Mouse (Mus musculus) midbrain, embryonic 12.5 days (tissue): ENCODE data around the gene Cpsf3. TPM values are rescaled to one million over a fixed set of nuclear protein-coding genes. Genes with fewer than 3 reads are reported as not detected.

Experiments
- ATAC-seq: fragments of 200-750 bp; cut with Nextera tagmentation; 2 replicates; pipeline ENCODE4 v1.8.0; 2017; ENCODE audit warnings: low read depth, moderate TSS enrichment, moderate library complexity; ENCODE audit not compliant: low FRiP score
- H3K27ac ChIP-seq: fragments of 300-500 bp; sonication (generic); replicated peaks from 2 replicates; pipeline ENCODE4 v1.5.1; 2016; ENCODE audit warnings: mild to moderate bottlenecking
- H3K27me3 ChIP-seq: fragments of 300-500 bp; sonication (generic); 2 replicates; pipeline ENCODE4 v1.6.1; 2016; ENCODE audit warnings: mild to moderate bottlenecking
- H3K36me3 ChIP-seq: fragments of 300-500 bp; sonication (generic); 2 replicates; pipeline ENCODE4 v1.6.1; 2016
- H3K4me1 ChIP-seq: fragments of 300-500 bp; sonication (generic); 2 replicates; pipeline ENCODE4 v1.6.1; 2016
- H3K4me2 ChIP-seq: fragments of 300-500 bp; sonication (generic); replicated peaks from 2 replicates; pipeline ENCODE4 v1.6.1; 2016; ENCODE audit warnings: mild to moderate bottlenecking, moderate library complexity
- H3K4me3 ChIP-seq: fragments of 300-500 bp; sonication (generic); 2 replicates; pipeline ENCODE4 v1.5.1; 2016; ENCODE audit warnings: mild to moderate bottlenecking
- H3K9ac ChIP-seq: fragments of 300-500 bp; sonication (generic); replicated peaks from 2 replicates; pipeline ENCODE4 v1.6.1; 2016; ENCODE audit warnings: mild to moderate bottlenecking, moderate library complexity
- H3K9me3 ChIP-seq: fragments of 300-500 bp; sonication (generic); 2 replicates; pipeline ENCODE4 v1.6.1; 2016; ENCODE audit warnings: mild to moderate bottlenecking
- WGBS: fragments of 180-500 bp; shearing (Covaris S2); methylation state at CpG from one replicate; pipeline ENCODE4 v1.1.7; 2016; 5-methylcytosine and 5-hydroxymethylcytosine counted together
- polyA plus RNA-seq: library from polyadenylated mRNA; unstranded; fragments of >200 nt; fragmentation: Nextera tagmentation; extraction: Ambion mirVana; gene quantifications from 2 replicates; pipeline ENCODE4 v1.2.1, GENCODE M21; 2016

Cpsf3 gene
- polyA plus RNA-seq, 1 experiment from 2014 or later: 128 TPM

DNA sequence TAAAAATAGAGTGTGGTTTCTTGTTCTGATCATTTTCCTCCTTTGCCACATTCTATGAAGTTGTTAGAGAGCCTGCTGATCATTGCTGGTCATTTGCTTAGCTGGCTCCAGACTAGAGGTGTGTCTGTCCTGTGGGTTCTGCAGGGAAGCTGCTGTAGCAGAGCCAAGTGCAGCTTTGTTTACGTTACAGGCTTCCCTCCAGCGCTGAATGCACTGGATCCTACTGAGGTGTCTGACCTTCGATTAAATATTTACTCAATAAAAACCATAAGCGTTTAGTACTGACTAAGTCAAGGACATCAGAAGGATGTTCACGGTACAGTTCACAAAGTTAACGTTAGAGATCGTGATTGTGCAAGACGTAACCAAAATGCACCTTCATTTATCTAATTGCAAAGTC is 16.7 kb downstream of the Cpsf3 start:
- Histone ChIP-seq H3K9ac (no peak overlapping the region), H3K4me1 (no peaks in the 10 kb centered on the region), H3K9me3 (no peaks in the 10 kb centered on the region), H3K4me2 (no peak overlapping the region), H3K4me3 (no peak overlapping the region), H3K27ac (no peak overlapping the region), H3K36me3 (peaks cover 87% of the 10 kb centered on the region), H3K27me3 (no peaks in the 10 kb centered on the region)
- no peak for ATAC-seq
- WGBS: 90% methylated on average over 8 of the region's 8 CpGs

DNA sequence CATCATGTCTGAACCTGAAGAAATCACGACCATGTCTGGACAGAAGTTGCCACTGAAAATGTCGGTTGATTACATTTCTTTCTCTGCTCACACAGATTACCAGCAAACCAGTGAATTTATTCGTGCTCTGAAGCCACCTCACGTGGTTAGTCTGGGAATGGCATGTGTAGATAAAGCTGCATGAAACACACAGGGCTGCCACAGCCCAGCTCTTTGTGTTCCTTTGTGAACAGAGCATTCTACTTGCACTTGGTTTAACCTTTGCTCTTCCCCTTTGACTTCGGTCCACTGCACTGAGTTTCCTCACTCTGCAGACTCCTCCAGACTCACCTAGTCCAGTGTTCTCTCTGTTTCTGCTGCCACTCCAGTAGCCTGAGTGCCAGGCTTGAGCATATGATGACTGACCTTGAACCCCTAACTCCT is 17.2 kb downstream of the Cpsf3 start:
- Histone ChIP-seq H3K4me1 (no peaks in the 10 kb centered on the region), H3K27ac (no peak overlapping the region), H3K4me3 (no peak overlapping the region), H3K9ac (no peak overlapping the region), H3K27me3 (no peaks in the 10 kb centered on the region), H3K9me3 (no peaks in the 10 kb centered on the region), H3K36me3 (peaks cover 86% of the 10 kb centered on the region), H3K4me2 (no peak overlapping the region)
- ATAC-seq: no peak
- WGBS: 78% methylated on average over 5 of the region's 5 CpGs

DNA sequence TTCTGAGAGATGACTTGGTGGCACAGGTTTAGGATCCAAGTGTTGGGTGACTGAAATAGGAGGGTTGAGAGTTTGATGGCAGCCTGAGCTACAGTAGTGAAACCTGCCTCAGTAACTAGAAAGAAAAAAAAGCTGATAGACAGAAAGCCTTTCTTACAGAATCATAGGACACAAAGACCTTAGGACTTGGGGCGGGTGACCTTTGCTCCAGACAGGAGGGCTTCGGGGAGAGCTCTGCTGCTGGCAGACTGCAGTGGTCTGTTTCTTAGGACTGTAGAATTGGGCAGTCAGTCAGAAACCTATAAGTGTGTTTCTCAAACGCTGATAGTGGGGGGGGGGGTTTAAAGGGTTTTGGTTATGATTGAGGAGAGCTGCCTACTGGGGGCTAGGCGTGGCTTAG is 20.6 kb downstream of the Cpsf3 start:
- Histone ChIP-seq H3K27ac (no peak overlapping the region), H3K4me2 (no peak overlapping the region), H3K4me1 (no peaks in the 10 kb centered on the region), H3K9ac (no peak overlapping the region), H3K27me3 (no peaks in the 10 kb centered on the region), H3K4me3 (no peak overlapping the region), H3K9me3 (no peaks in the 10 kb centered on the region), H3K36me3 (peaks cover 91% of the 10 kb centered on the region)
- 91% methylated on average over 3 of the region's 4 CpGs for WGBS
- no peak for ATAC-seq

DNA sequence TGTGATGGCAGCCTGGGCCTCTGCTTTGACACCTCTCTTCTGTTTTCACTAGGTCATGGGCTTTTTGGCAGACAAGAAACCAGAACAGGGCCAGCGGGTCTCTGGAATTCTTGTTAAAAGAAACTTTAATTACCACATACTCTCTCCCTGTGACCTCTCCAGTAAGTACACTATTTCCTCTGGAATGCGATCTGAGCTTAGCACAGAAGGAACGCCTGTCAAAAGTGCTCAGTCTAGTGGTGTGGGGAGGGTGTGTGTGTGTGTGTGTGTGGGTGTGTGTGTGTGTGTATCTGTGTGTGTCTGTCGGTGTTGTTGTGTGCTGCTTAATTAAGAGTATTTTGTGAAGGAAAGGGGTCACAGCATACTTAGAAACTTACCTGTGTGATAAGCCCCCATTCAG is 21.5 kb downstream of the Cpsf3 start:
- H3K27me3 ChIP-seq: no peaks in the 10 kb centered on the region
- no peak overlapping the region for H3K27ac ChIP-seq
- H3K4me1 ChIP-seq: no peaks in the 10 kb centered on the region
- no peak overlapping the region for H3K4me3 ChIP-seq
- WGBS: 89% methylated on average over 4 of the region's 4 CpGs
- H3K36me3 ChIP-seq: peaks cover 94% of the 10 kb centered on the region
- H3K4me2 ChIP-seq: no peak overlapping the region
- no peak overlapping the region for H3K9ac ChIP-seq
- no peaks in the 10 kb centered on the region for H3K9me3 ChIP-seq
- no peak for ATAC-seq

DNA sequence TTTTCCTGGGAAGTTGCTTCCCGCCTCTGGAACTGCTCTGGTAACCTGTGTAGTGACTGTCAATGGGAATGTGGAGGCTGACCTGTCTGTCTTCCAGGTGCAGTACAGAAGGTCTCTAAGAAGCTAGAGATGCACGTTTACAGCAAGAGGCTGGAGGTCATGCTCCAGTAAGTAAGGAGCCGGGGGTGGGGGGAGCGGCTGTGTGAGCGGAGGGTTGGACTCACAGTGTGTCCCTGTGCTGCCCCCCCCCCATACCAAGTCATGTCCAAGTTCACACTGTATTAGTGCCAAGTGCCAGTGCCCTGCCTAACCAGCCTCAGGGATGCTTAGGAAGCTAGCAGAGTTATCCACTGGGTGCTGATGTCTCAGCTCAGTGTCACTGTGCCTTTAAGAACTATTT is 27.0 kb downstream of the Cpsf3 start:
- Histone ChIP-seq H3K4me1 (peaks cover 6% of the 10 kb centered on the region; the same call in 1 of the 2 replicates), H3K9me3 (no peaks in the 10 kb centered on the region), H3K36me3 (peaks cover 71% of the 10 kb centered on the region), H3K27me3 (no peaks in the 10 kb centered on the region), H3K4me3 (no peak overlapping the region), H3K9ac (no peak overlapping the region), H3K4me2 (no peak overlapping the region), H3K27ac (no peak overlapping the region)
- ATAC-seq: no peak
- 88% methylated on average over 5 of the region's 5 CpGs for WGBS

DNA sequence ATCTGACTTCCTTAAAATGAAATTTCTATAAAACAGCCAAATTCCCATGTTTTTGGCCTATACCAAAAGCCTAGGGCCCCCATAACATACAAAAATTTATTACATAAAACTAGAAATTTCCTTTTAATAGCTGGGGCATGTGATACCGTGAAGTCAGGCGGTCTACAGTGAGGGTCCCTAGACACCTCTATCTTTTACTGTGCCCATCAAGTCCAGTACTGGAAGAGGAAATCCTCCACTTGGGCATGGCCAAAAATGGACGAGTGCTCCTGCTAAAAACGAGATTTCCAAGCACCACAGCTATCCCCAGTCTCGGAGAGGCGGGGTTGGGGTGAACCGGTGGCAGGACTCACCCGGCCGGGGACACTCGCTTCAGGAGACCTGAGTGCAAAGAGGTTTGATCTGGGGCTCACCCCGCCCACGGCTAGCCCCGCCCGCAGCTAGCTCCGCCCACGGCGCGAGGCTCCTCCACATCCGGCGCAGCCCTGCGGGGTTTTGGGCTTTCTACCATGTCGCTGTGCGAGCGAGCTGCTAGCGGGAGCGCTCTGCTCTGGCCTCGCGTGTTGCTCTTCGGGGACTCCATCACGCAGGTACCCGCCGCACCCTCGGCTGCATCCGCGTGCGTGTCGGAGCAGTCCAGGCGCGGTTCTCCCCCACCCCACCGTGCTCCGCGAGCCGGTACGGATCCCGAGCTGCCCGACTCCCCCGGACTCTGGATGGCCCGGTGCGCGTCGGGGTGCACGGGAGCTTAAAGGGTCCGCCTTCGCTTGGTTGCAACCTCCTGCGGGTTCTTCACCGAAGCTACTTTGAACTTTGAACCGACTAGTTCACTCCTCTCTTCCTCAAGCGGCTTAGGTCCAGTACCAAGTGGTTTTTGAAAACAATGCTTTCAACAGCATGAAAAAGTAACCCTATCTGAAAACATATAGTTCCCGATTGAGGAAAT is 31.0 kb downstream of the Cpsf3 start, which contains the start of gene Iah1:
Iah1 (plus strand) TSS at position 467 of the 946 bp plus-strand sequence.
- H3K4me3 ChIP-seq: peak within 1 kb of the TSS; percentile 59
- 3% methylated on average over 59 of the region's 59 CpGs for WGBS
- H3K27ac ChIP-seq: peak within 1 kb of the TSS; percentile 27; the same call in 1 of the 2 replicates
- H3K27me3 ChIP-seq: no peaks in the 10 kb centered on the region
- H3K4me2 ChIP-seq: peak within 1 kb of the TSS; percentile 59
- H3K4me1 ChIP-seq: peaks cover 6% of the 10 kb centered on the region; the same call in 1 of the 2 replicates
- peaks cover 44% of the 10 kb centered on the region for H3K36me3 ChIP-seq
- peak within 1 kb of the TSS; percentile 65 for H3K9ac ChIP-seq
- peak; percentile 92 for ATAC-seq
- H3K9me3 ChIP-seq: no peaks in the 10 kb centered on the region

DNA sequence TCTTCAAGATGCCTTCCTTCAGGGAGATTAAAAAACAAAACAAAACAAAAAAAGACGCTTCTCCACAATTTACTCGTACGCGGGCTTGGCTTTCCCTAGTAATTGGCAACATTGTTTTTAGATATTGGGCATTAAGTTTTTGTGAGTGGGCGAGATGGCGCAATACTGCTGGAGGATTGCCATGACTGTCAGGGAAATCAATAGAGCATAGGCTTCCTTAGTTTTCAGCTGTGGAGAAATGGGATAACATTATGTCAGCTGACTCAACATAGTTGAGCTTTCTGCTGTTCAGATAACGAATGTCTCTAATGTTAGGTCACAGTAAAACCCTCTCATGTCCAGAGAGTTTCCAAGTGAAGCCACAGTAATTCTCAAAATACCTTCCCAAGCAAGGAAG is 31.7 kb downstream of the Cpsf3 start:
- Histone ChIP-seq H3K27me3 (no peaks in the 10 kb centered on the region), H3K4me2 (peak overlapping the region; percentile 59), H3K9ac (peak overlapping the region; percentile 65), H3K4me3 (peak overlapping the region; percentile 59), H3K9me3 (no peaks in the 10 kb centered on the region), H3K27ac (no peak overlapping the region), H3K4me1 (peaks cover 6% of the 10 kb centered on the region; the same call in 1 of the 2 replicates), H3K36me3 (peaks cover 40% of the 10 kb centered on the region)
- no peak for ATAC-seq
- WGBS: 36% methylated on average over 7 of the region's 7 CpGs

DNA sequence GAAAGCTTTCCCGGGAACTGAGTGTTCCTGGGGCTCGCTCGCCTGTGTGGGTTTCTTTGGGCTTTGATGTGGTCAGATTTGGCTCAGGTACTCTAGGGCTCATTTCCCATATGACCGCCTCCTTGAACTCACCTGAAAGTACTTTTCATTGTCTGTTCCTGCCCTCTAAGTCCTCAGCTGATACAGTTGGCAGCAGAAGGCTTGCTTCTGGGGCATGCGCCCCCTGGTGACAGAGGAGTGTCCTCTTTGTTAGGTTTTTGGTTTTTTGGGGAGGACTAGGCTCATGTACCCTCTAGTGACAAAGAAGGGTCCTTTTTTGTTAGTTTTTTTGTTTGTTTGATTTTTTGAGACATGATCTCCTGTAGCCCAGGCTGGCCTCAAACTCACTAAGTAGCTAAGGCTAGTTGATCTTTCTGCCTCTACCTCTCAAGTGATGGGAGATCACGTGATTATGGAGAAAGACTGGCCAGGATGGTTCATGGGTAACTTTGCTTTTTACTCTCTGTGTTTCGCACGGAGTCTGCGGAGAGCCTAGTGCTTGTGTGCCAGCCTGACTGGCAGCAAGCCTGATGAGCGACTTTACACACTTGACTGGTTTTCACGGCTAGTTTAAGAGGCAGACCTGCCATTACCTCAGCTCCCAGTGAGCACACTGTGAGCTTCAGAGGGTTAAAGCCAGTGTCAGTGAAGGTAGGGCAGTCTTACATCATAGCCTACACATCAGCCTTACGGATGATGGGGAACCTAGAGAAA is 33.1 kb downstream of the Cpsf3 start:
- Histone ChIP-seq H3K4me2 (no peak overlapping the region), H3K9me3 (no peaks in the 10 kb centered on the region), H3K4me1 (peaks cover 6% of the 10 kb centered on the region; the same call in 1 of the 2 replicates), H3K27me3 (no peaks in the 10 kb centered on the region), H3K36me3 (peaks cover 42% of the 10 kb centered on the region), H3K27ac (no peak overlapping the region), H3K9ac (no peak overlapping the region), H3K4me3 (no peak overlapping the region)
- ATAC-seq: no peak
- 77% methylated on average over 12 of the region's 12 CpGs for WGBS

DNA sequence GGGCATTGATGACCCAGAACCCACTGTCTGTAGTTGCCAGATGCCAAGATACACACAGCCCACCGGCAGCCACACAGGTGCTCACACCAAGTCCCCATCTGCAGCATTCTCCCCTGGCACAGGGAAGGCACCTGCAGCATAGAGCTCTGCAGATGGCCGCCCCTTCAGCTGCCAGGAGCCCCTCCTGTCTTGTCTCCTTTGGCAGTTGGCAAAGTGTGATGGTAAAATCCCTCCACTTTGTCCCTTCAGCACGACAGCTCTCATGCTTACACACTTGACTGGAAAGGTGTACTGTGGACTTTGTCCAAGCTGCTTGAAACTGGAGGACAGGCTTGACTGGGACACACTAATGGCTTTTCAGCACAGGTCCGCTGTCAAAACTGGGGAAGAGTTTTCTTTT is 35.1 kb downstream of the Cpsf3 start:
- H3K36me3 ChIP-seq: peaks cover 40% of the 10 kb centered on the region
- ATAC-seq: no peak
- peaks cover 6% of the 10 kb centered on the region; the same call in 1 of the 2 replicates for H3K4me1 ChIP-seq
- no peaks in the 10 kb centered on the region for H3K27me3 ChIP-seq
- no peak overlapping the region for H3K9ac ChIP-seq
- H3K9me3 ChIP-seq: no peaks in the 10 kb centered on the region
- H3K27ac ChIP-seq: no peak overlapping the region
- WGBS: 92% methylated on average over 4 of the region's 4 CpGs
- no peak overlapping the region for H3K4me2 ChIP-seq
- H3K4me3 ChIP-seq: no peak overlapping the region

DNA sequence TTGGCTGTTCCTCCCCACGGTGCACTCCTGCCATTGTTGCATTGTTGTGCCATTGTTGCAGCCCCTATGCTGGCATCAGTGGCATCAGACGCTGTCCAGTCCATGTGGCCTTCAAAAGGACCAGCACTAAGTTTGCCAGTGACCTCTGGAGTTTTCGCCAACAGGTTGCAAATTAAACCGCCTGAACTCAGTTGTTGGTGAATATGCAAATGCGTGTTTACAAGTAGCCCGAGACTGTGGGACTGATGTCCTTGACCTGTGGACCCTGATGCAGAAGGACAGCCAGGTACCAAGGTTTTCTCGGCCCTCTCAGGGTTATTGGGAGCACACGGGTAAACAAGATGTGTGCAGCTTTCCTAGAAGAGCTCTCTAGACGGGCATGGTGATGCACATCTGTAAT is 36.0 kb downstream of the Cpsf3 start:
- WGBS: 85% methylated on average over 9 of the region's 9 CpGs
- no peak for ATAC-seq

DNA sequence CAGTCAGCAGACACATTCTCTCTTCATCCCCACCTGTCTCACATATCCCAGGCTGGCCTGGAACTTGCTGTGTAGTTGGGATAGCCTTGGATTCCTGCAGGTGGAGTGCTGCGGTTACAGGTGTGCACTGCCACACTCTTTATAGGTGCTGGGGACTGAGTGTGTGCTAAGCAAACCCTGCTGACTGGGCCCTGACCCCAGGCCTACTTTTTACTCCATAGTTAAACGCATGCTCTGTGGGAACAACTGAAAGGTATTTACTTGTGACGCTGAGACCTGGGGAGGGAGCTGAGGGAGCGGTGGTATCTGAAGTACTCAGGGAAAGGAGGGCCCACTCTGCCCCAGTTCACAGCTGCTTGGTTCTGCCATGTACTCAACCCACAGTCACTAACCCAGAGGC is 37.1 kb downstream of the Cpsf3 start:
- Histone ChIP-seq H3K4me3 (no peak overlapping the region), H3K27me3 (no peaks in the 10 kb centered on the region), H3K27ac (no peak overlapping the region), H3K4me1 (no peaks in the 10 kb centered on the region), H3K9me3 (no peaks in the 10 kb centered on the region), H3K4me2 (no peak overlapping the region), H3K36me3 (peaks cover 58% of the 10 kb centered on the region), H3K9ac (no peak overlapping the region)
- WGBS: 89% methylated on average over 4 of the region's 4 CpGs
- ATAC-seq: no peak

More for the DNA sequence above, 36.0 kb downstream of the Cpsf3 start:
- no peak overlapping the region for H3K9ac ChIP-seq
- H3K4me2 ChIP-seq: no peak overlapping the region
- no peaks in the 10 kb centered on the region for H3K27me3 ChIP-seq
- H3K36me3 ChIP-seq: peaks cover 47% of the 10 kb centered on the region
- H3K27ac ChIP-seq: no peak overlapping the region
- 0 out of 2 replicates have a peak, but pooled peaks cover 3% of the 10 kb centered on the region for H3K4me1 ChIP-seq
- no peaks in the 10 kb centered on the region for H3K9me3 ChIP-seq
- H3K4me3 ChIP-seq: no peak overlapping the region

DNA sequence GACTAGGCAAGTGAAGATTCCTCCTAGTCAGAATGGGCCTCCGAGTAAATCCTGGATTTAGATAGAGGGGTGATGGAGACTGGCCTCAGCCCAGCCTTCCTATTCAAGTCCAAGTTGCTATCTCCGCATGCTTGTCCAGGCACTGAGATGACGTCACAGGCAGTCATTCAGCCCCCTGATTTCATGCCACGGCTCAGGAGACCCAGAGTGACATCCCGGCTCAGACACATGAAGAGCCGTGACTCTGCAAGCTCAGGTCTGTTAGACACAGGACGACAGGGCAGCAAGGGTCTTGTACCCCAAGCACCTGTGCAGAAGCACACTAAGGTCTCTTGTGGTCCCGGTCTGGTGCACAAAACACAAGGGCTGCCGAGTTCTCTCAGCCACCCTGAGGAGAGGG is 37.7 kb downstream of the Cpsf3 start:
- no peaks in the 10 kb centered on the region for H3K9me3 ChIP-seq
- no peak overlapping the region for H3K4me2 ChIP-seq
- H3K9ac ChIP-seq: no peak overlapping the region
- no peaks in the 10 kb centered on the region for H3K27me3 ChIP-seq
- ATAC-seq: no peak
- H3K4me3 ChIP-seq: no peak overlapping the region
- H3K36me3 ChIP-seq: peaks cover 63% of the 10 kb centered on the region
- WGBS: 86% methylated on average over 9 of the region's 9 CpGs
- no peak overlapping the region for H3K27ac ChIP-seq
- no peaks in the 10 kb centered on the region for H3K4me1 ChIP-seq
